Mouse (Mus musculus): ENCODE measurements around the gene Immp2l.
"Not testable (repeated sequence)": the region's sequence is repeated elsewhere in the genome, so short reads cannot be mapped to it uniquely, and the experiment has no call there.

Immp2l gene

GRCm38 (mm10) chr12:41023511-41024421 is at the start of gene Immp2l:
Immp2l (plus strand) TSS chr12:41024090.
- DNase-seq = peak; percentile 99

DNA sequence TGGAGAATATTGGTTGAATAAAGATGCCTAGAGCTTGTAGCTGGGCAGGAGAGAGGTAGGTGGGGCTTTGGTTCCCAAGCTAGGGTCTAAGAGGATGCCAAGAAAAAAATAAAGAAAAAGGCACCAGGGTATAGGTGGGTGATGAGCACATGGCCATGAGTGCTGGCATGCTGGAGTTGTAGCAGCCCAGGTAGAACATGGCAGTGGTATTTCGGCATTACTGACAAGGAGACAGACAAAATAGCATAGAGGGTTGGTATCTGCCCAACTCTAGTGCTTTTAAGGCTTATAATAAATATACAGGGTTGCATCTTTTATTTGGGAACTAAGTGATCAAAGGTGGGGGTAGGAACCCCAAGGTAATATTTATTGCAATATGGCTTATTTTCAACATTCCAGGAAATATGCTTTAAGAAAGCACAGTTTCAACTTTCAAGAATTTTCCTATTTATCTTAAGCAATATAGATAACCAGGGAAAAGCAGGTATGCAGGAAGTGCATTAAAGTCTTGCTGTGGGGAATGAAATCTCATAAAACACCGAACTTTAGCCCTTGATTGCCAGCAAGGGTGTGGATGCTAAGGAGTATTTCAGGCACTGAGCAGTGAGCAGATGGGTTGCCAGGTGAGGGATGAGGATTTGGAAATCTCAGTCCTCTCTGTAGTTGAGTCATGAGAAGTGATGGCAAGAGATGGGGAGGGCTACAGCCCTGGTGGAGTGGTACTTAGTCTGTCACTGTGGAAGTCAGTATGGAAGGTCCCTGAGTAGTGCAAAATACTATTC is 45.0 kb upstream of the Immp2l start:
- peak; percentile 29 for DNase-seq

- peak; percentile 7 for DNase-seq
These were observed 44.2 kb upstream of the Immp2l start for GRCm38 (mm10) chr12:40979716-40980115.

DNA sequence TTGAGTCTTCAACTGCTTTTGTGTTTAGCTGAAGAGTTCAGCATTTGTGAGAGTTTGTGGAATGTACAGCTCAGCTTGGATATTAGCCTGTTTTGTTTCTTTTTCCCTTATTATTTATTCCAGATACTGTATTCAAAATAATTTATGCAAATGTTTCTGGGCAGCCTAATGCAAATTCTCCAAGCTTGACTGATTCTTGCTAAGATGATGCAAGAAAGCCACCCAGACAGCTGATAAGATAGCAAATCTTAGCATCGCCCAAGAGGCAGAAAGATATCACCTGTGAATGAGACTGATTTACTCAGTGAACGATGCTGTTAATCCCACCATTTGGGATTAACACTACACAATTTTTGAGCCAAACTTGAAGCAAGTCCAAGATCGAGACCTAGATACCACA is 43.7 kb upstream of the Immp2l start:
- peak; percentile 4 for DNase-seq

GRCm38 (mm10) chr12:40983021-40983420 is 40.9 kb upstream of the Immp2l start:
- no peak for DNase-seq

GRCm38 (mm10) chr12:40984735-40985134 is 39.2 kb upstream of the Immp2l start:
- no peak for DNase-seq

DNA sequence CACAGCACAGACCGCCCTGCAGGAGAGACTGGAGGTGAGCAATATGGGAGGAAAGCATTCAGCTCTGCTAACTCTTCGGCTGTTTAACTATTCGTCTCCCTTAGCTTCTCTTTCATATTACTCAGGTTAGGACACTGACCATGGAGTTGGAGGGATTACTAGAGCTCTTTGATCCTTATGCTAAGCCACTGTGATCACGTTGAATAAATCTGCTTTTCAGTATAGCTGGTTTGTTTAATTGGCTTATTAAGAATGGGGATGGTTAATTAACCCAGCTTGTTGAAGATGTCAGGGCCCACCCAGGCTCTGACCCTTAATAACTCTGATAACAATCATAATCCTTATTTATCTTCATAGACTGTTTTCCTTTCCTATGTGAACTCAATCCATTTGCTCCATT is 38.1 kb upstream of the Immp2l start:
- no peak for DNase-seq

- no peak for DNase-seq
These were observed 35.4 kb upstream of the Immp2l start for GRCm38 (mm10) chr12:40988311-40989065.

DNA sequence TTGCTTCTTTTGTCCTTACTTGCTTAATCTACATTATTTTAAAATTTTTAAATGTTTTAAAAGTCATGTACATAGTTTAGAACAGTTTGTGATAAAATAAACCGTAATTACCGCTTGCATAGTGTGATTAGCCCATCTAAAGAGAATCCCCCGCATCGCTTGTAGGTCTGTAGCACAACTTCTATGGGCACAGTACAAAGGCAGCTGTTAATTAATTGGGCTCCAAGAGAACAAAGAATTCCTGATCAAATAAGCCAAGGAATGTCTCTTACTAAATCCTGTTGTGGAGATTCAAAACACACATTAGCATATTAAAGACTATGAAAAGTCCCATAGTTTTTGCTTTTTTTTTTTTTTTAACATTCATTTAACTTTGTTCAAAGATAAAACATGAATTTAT is 32.2 kb upstream of the Immp2l start:
- no peak for DNase-seq

GRCm38 (mm10) chr12:40992237-40992636 is 31.7 kb upstream of the Immp2l start:
- not testable (repeated sequence) for DNase-seq

- DNase-seq = no peak
These were observed 29.0 kb upstream of the Immp2l start for GRCm38 (mm10) chr12:40994846-40995245.

- no peak for DNase-seq
These were observed 28.1 kb upstream of the Immp2l start for GRCm38 (mm10) chr12:40995618-40996370.

GRCm38 (mm10) chr12:41022516-41022915 is 1.4 kb upstream of the Immp2l start:
- no peak for DNase-seq

- DNase-seq = peak; percentile 85
These were observed 622 bp downstream of the Immp2l start for GRCm38 (mm10) chr12:41024512-41024911.

- DNase-seq = no peak
These were observed 3.6 kb downstream of the Immp2l start for GRCm38 (mm10) chr12:41027485-41027884.

- no peak for DNase-seq
These were observed 7.2 kb downstream of the Immp2l start for GRCm38 (mm10) chr12:41031119-41031518.

DNA sequence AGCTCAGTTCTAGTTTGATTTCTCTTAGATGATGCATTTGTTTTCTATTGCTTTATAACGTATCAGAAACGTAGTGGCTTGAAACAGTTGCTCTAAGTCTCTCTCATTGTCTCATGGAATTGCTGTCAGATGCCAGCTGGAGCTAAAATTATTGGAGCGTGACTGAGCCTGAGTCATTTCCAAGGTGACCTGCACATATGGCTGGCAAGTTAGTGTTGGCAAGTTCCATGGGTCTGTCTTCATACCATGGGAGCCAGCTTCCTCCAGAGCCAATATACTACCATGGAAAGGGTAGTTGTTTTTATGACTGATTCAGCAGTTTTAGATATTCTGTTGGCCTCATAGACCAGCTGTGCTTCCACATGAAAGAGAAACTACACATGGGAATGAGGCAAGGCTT is 9.3 kb downstream of the Immp2l start:
- peak; percentile 94 for DNase-seq

- no peak for DNase-seq
These were observed 15.9 kb downstream of the Immp2l start for GRCm38 (mm10) chr12:41039834-41040233.

GRCm38 (mm10) chr12:41041737-41042136 is 17.8 kb downstream of the Immp2l start:
- no peak for DNase-seq

DNA sequence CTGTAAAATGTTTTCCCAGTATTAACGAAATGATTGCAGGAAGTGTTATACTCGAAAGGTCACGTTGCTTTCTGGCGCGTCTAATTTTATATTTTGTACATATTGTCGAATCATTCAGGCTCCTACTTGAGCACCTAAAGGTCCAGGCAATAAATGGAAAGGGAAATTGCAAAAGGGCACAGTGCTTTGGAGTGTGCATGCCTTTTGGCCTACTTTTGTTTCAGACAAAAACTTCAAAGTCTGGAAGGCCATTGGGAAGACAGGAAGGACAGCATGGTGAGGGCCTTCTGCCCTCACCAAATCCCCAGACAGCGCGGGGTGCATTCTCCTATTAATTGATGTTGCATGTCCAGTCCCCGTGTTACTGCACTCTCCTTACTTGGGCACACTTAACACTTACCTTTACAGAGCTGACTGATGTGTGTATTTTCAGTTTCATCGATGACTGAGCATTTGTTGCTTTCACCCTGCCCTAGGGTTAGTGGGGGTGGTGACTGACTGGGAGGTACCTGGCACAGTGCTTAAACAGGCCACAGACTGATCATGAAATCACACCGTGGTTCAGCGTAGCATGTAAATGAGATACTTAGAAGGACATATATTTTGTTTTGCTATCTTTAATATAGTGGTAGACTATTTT is 20.7 kb downstream of the Immp2l start:
- no peak for DNase-seq

GRCm38 (mm10) chr12:41047085-41047766 is 23.3 kb downstream of the Immp2l start:
- no peak for DNase-seq
